Comparison of ENCODE assay signal across 12 mouse cellular contexts in genomic region chr8:31713321-31714076, GRCm38 (mm10).
DNase-seq lines count a peak whose midpoint lies in the region; ATAC-seq and TF ChIP-seq lines count a peak whose summit lies in the region.
"Had no signal": no experiment of that assay in that cellular context is flagged by ENCODE, and none has a peak within 500 bp of the region (broad histone marks: within the 10 kb centered on the region; RNA-seq: fewer than 3 reads in every experiment).

No protein-coding gene starts in this region.

- TF ChIP-seq POLR2A in lung, adult 2 months (IDR thresholded peaks at IDR 0.05; ENCODE audit: borderline replicate concordance, extremely low read depth, low read depth, low read length): no peak
- no peak for TF ChIP-seq POLR2A in cerebellum, adult 2 months (IDR thresholded peaks at IDR 0.05; ENCODE audit: borderline replicate concordance, insufficient read depth, low read length)

- H3K9ac ChIP-seq in forebrain, embryonic 13.5 days: no peak overlapping the region
- H3K9ac ChIP-seq in lung, embryonic 14.5 days: no peak overlapping the region
- H3K9ac ChIP-seq: liver, embryonic 13.5 days had no signal

- H3K4me2 ChIP-seq in forebrain, embryonic 13.5 days: no peak overlapping the region
- H3K4me2 ChIP-seq in lung, embryonic 14.5 days: 0 out of 2 replicates have a peak overlapping the region, but pooled peaks have one; percentile 20
- H3K4me2 ChIP-seq: liver, embryonic 13.5 days had no signal

- intact Hi-C loops in left cerebral cortex, postnatal 4 days (cut with DNase I): no loop called here

- WGBS in forebrain, embryonic 13.5 days: 79% methylated on average over 15 of the region's 15 CpGs
- 92% methylated on average over 15 of the region's 15 CpGs for WGBS in forebrain, embryonic 10.5 days
- 57% methylated on average over 15 of the region's 15 CpGs for WGBS in lung, embryonic 14.5 days
- WGBS in lung, adult 2 months: 46% methylated on average over 15 of the region's 15 CpGs
- 49% methylated on average over 15 of the region's 15 CpGs for WGBS in cerebellum, adult 2 months

- H3K4me3 ChIP-seq in forebrain, embryonic 13.5 days: no peak overlapping the region
- no peak overlapping the region for H3K4me3 ChIP-seq in forebrain, embryonic 10.5 days
- no peak overlapping the region for H3K4me3 ChIP-seq in lung, embryonic 14.5 days (ENCODE audit: low read depth, low read length)
- H3K4me3 ChIP-seq in lung, adult 2 months (replicated peaks; ENCODE audit: extremely low read depth, low read depth, low read length): no peak overlapping the region
- H3K4me3 ChIP-seq in cerebellum, adult 2 months (replicated peaks; ENCODE audit: insufficient read depth, low read depth, low read length): no peak overlapping the region
- H3K4me3 ChIP-seq: liver, embryonic 13.5 days; midbrain, embryonic 10.5 days had no signal

- H3K36me3 ChIP-seq in forebrain, embryonic 13.5 days (ENCODE audit: poor library complexity, severe bottlenecking): no peaks in the 10 kb centered on the region
- no peaks in the 10 kb centered on the region for H3K36me3 ChIP-seq in forebrain, embryonic 10.5 days (replicated peaks)
- no peaks in the 10 kb centered on the region for H3K36me3 ChIP-seq in lung, embryonic 14.5 days (ENCODE audit: insufficient read depth)
- H3K36me3 ChIP-seq: liver, embryonic 13.5 days; midbrain, embryonic 10.5 days had no signal

- no peaks in the 10 kb centered on the region for H3K9me3 ChIP-seq in forebrain, embryonic 13.5 days (replicated peaks)
- no peaks in the 10 kb centered on the region for H3K9me3 ChIP-seq in forebrain, embryonic 10.5 days
- no peaks in the 10 kb centered on the region for H3K9me3 ChIP-seq in lung, embryonic 14.5 days (ENCODE audit: low read depth, low read length)
- H3K9me3 ChIP-seq: liver, embryonic 13.5 days; midbrain, embryonic 10.5 days had no signal

- no peak for DNase-seq in forebrain, embryonic 10.5 days (ENCODE audit: extremely low spot score, low spot score)
- peak; percentile 71 for DNase-seq in lung, embryonic 14.5 days
- DNase-seq in lung, adult 2 months: no peak
- DNase-seq in left cerebral cortex, postnatal 4 days: peak; percentile 2
- peak; percentile 17 for DNase-seq in telencephalon, adult 2 months (ENCODE audit: low read depth, low spot score)
- no peak for DNase-seq in cerebellum, adult 2 months
- DNase-seq in adrenal gland, postnatal 14 days: no peak
- DNase-seq: adrenal gland, adult 8-10 months; liver, embryonic 13.5 days; thymus, postnatal 14 days had no signal

- H3K27ac ChIP-seq in forebrain, embryonic 13.5 days: peak overlapping the region; percentile 48
- H3K27ac ChIP-seq in forebrain, embryonic 10.5 days: no peak overlapping the region
- H3K27ac ChIP-seq in lung, embryonic 14.5 days (ENCODE audit: low read depth): no peak overlapping the region
- no peak overlapping the region for H3K27ac ChIP-seq in cerebellum, adult 2 months (ENCODE audit: insufficient read depth, low read length)
- H3K27ac ChIP-seq: liver, embryonic 13.5 days; midbrain, embryonic 10.5 days had no signal

- no peaks in the 10 kb centered on the region for H3K4me1 ChIP-seq in forebrain, embryonic 13.5 days
- H3K4me1 ChIP-seq in forebrain, embryonic 10.5 days: no peaks in the 10 kb centered on the region
- H3K4me1 ChIP-seq in lung, embryonic 14.5 days (ENCODE audit: insufficient read depth): peaks cover 7% of the 10 kb centered on the region; the same call in 1 of the 2 replicates
- no peaks in the 10 kb centered on the region for H3K4me1 ChIP-seq in lung, adult 2 months (ENCODE audit: control insufficient read depth, insufficient read depth, low read length)
- H3K4me1 ChIP-seq in cerebellum, adult 2 months (ENCODE audit: control insufficient read depth, insufficient read depth, low read length): no peaks in the 10 kb centered on the region
- H3K4me1 ChIP-seq: midbrain, embryonic 10.5 days had no signal

- ATAC-seq in forebrain, embryonic 13.5 days: peak; percentile 77
- ATAC-seq in lung, embryonic 14.5 days (ENCODE audit: insufficient read depth): no peak

- no peak for TF ChIP-seq CTCF in lung, embryonic 14.5 days (IDR thresholded peaks at IDR 0.05; ENCODE audit: low read depth)
- TF ChIP-seq CTCF in lung, adult 2 months (IDR thresholded peaks at IDR 0.05; ENCODE audit: insufficient read depth, low read length): no peak
- no peak for TF ChIP-seq CTCF in cerebellum, adult 2 months (IDR thresholded peaks at IDR 0.05; ENCODE audit: borderline replicate concordance, insufficient read depth, low read depth, low read length)

- H3K27me3 ChIP-seq in forebrain, embryonic 13.5 days: no peaks in the 10 kb centered on the region
- H3K27me3 ChIP-seq in forebrain, embryonic 10.5 days (ENCODE audit: poor library complexity, severe bottlenecking): no peaks in the 10 kb centered on the region
- H3K27me3 ChIP-seq in lung, embryonic 14.5 days (ENCODE audit: insufficient read depth, low read length): no peaks in the 10 kb centered on the region
- H3K27me3 ChIP-seq in cerebellum, adult 2 months (ENCODE audit: control insufficient read depth, insufficient read depth, low read length): no peaks in the 10 kb centered on the region
- H3K27me3 ChIP-seq: liver, embryonic 13.5 days had no signal

Comparison
In these comparisons a context has a peak if more than half of its experiments do, and no peak if none do; other contexts are left out.
1. DNase-seq: peak in lung, embryonic 14.5 days (single experiment), left cerebral cortex, postnatal 4 days (single experiment) and telencephalon, adult 2 months (single experiment); none in forebrain, embryonic 10.5 days (single experiment), lung, adult 2 months (single experiment), cerebellum, adult 2 months (0 of 2) and adrenal gland, postnatal 14 days (single experiment).